Mouse (Mus musculus): Measurements from ENCODE around the gene Notch3. TPM values are rescaled to one million over a fixed set of nuclear protein-coding genes. Genes with fewer than 3 reads are reported as not detected.
"Not testable (repeated sequence)": the region's sequence is repeated elsewhere in the genome, so short reads cannot be mapped to it uniquely, and the experiment has no call there.

Notch3 gene
- polyA plus RNA-seq, 1 experiment from 2014 or later: 7.2 TPM

DNA sequence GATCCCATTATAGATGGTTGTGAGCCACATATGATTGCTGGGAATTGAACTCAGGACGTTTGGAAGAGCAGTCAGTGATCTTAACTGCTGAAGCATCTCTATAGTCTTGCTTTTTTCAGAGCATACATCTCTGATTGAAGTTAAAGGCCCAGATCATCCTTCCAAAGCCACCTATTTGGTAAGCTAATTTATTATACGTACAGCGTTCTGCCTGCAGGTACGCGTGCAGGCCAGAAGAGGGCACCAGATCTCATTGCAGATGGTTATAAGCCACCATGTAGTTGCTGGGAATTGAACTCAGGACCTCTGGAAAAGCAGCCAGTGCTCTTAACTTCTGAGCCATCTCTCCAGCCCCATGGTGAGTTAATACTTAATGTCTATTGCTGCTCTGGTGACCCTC lies 73.8 kb downstream of the Notch3 start:
- H3K36me3 ChIP-seq (ENCODE audit: control insufficient read depth, insufficient read depth, low read length): no peaks in the 10 kb centered on the region
- H3K4me1 ChIP-seq (ENCODE audit: control insufficient read depth, insufficient read depth, low read depth, low read length): peaks cover 13% of the 10 kb centered on the region
- H3K9ac ChIP-seq (ENCODE audit: low read depth, low read length): no peak overlapping the region
- H3K27ac ChIP-seq (ENCODE audit: low read depth, low read length): no peak overlapping the region
- no peak for ATAC-seq
- no peak overlapping the region for H3K4me3 ChIP-seq (ENCODE audit: low read length)
- no peaks in the 10 kb centered on the region for H3K27me3 ChIP-seq (replicated peaks; ENCODE audit: control insufficient read depth, insufficient read depth, low read length)
- no peaks in the 10 kb centered on the region for H3K9me3 ChIP-seq (ENCODE audit: control insufficient read depth, low read length)
- no peak overlapping the region for H3K4me2 ChIP-seq (ENCODE audit: low read length)
- WGBS: 84% methylated on average over 5 of the region's 5 CpGs

DNA sequence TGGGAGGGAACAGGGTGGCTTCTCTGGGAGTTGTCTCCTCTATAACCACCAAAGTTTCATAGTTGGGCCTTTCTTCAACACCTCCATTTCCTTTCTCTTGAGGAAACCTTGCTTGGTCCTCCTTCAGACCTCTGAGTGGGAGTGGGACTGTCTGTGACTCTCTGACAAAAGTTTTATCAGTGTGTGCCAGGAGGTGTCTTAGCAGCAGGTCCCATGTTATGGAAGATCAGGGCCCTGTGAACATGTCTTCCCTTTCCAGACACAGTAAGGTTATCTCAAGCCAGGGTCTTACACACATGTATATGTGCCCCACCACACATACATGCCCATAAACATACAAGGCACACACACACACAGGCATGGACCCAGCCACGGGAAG lies 74.4 kb downstream of the Notch3 start:
- no peak overlapping the region for H3K4me2 ChIP-seq (ENCODE audit: low read length)
- no peak overlapping the region for H3K27ac ChIP-seq (ENCODE audit: low read depth, low read length)
- H3K4me1 ChIP-seq (ENCODE audit: control insufficient read depth, insufficient read depth, low read depth, low read length): peaks cover 13% of the 10 kb centered on the region
- ATAC-seq: no peak
- H3K27me3 ChIP-seq (replicated peaks; ENCODE audit: control insufficient read depth, insufficient read depth, low read length): no peaks in the 10 kb centered on the region
- 100% methylated on average over 1 of the region's 1 CpGs for WGBS
- no peaks in the 10 kb centered on the region for H3K36me3 ChIP-seq (ENCODE audit: control insufficient read depth, insufficient read depth, low read length)
- H3K9ac ChIP-seq (ENCODE audit: low read depth, low read length): no peak overlapping the region
- no peaks in the 10 kb centered on the region for H3K9me3 ChIP-seq (ENCODE audit: control insufficient read depth, low read length)
- H3K4me3 ChIP-seq (ENCODE audit: low read length): no peak overlapping the region

DNA sequence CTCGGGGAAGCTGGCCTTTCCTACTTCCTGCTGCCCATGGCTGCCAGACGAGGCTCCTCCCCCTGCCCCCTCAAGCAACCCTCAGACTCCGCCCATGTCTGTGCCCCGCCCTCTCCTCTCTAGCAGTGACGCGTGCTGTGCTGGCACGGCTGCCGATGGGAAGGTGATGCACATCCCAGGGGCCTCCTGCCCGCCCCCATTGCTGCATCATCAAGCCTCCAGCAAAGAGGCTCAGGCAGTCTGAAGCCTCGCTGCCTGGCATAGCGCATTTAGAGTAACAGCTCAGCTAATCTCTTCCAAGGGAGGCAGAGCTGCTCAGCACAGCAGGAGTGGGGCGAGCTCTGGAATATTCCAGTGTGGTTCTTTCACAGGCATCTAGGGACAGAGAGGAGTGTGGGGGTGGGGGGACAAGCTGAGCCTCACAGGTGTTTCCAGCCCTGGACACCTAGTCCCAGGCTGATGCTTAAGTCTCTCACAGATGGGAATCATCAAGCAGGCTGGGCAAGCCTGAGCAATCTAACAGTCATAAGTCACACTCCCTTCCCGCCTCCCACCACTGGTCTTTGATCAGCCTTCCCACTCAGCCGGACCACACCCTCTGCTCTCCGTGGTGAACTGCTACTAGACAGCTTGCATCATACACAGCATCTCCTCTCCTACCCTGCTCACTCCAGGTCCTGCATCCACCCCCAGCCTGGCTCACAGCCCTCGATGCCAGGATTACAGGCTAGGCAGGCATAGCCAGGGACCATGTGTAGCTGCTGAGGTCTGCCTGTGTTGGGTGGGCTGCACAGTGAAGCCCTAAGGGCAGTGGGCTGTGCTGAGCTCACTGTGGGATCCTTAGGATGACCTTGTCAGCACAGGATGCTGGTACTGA lies 75.0 kb downstream of the Notch3 start:
- not testable (repeated sequence) for H3K9me3 ChIP-seq (ENCODE audit: control insufficient read depth, low read length); H3K36me3 ChIP-seq (ENCODE audit: control insufficient read depth, insufficient read depth, low read length); H3K27me3 ChIP-seq (replicated peaks; ENCODE audit: control insufficient read depth, insufficient read depth, low read length)
- Histone ChIP-seq H3K9ac (ENCODE audit: low read depth, low read length) (peak overlapping the region; percentile 47), H3K4me2 (ENCODE audit: low read length) (peak overlapping the region; percentile 47), H3K27ac (ENCODE audit: low read depth, low read length) (peak overlapping the region; percentile 32), H3K4me1 (ENCODE audit: control insufficient read depth, insufficient read depth, low read depth, low read length) (peaks cover 13% of the 10 kb centered on the region), H3K4me3 (ENCODE audit: low read length) (peak overlapping the region; percentile 31)
- WGBS: 9% methylated on average over 13 of the region's 16 CpGs
- peak; percentile 95 for ATAC-seq

DNA sequence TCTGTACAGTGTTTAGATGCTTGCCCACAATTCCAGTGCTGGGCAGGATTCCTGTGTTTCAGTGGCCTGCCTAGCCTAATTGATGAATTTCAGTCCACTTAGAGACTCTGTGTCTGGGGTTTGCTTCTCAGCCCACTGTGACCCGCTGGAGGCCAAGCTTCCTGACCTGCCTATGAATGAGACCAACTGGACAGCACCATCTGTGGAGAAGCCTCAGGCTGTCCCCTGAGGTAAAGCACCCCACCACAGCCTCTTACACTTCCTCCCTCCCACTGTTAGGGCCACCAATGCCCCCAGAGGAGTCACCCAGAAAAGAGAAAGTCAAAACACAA lies 75.7 kb downstream of the Notch3 start:
- H3K9ac ChIP-seq (ENCODE audit: low read depth, low read length): peak overlapping the region; percentile 47
- peak; percentile 71 for ATAC-seq

DNA sequence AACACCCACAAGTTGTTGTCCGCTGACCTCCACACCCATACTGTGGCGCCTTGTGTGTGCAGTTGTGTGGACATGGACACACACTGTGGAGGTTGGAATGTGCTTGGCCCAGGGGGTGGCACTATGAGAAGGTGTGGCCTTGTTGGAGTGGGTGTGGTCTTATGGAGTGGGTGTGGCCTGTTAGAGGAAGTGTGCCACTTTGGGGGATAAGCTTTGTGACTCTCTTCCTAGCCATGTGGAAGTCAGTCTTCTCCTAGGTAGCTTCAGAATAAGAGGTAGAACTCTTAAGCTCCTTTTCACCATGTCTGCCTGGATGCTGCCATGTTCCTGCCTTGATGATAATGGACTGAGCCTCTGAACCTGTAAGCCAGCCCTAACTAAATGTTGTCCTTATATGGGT lies 79.6 kb downstream of the Notch3 start:
- no peak overlapping the region for H3K4me2 ChIP-seq (ENCODE audit: low read length)
- no peak overlapping the region for H3K27ac ChIP-seq (ENCODE audit: low read depth, low read length)
- H3K9me3 ChIP-seq (ENCODE audit: control insufficient read depth, low read length): no peaks in the 10 kb centered on the region
- H3K9ac ChIP-seq (ENCODE audit: low read depth, low read length): no peak overlapping the region
- H3K27me3 ChIP-seq (replicated peaks; ENCODE audit: control insufficient read depth, insufficient read depth, low read length): no peaks in the 10 kb centered on the region
- H3K4me3 ChIP-seq (ENCODE audit: low read length): no peak overlapping the region
- H3K36me3 ChIP-seq (ENCODE audit: control insufficient read depth, insufficient read depth, low read length): no peaks in the 10 kb centered on the region
- WGBS: 89% methylated on average over 2 of the region's 2 CpGs
- no peak for ATAC-seq
- H3K4me1 ChIP-seq (ENCODE audit: control insufficient read depth, insufficient read depth, low read depth, low read length): peaks cover 12% of the 10 kb centered on the region

More for the DNA sequence above, 75.7 kb downstream of the Notch3 start:
- Histone ChIP-seq H3K36me3 (ENCODE audit: control insufficient read depth, insufficient read depth, low read length) (no peaks in the 10 kb centered on the region), H3K4me3 (ENCODE audit: low read length) (peak overlapping the region; percentile 31), H3K27me3 (replicated peaks; ENCODE audit: control insufficient read depth, insufficient read depth, low read length) (no peaks in the 10 kb centered on the region), H3K27ac (ENCODE audit: low read depth, low read length) (peak overlapping the region; percentile 32), H3K4me2 (ENCODE audit: low read length) (peak overlapping the region; percentile 47), H3K9me3 (ENCODE audit: control insufficient read depth, low read length) (no peaks in the 10 kb centered on the region), H3K4me1 (ENCODE audit: control insufficient read depth, insufficient read depth, low read depth, low read length) (peaks cover 13% of the 10 kb centered on the region)
- 24% methylated on average over 1 of the region's 1 CpGs for WGBS

DNA sequence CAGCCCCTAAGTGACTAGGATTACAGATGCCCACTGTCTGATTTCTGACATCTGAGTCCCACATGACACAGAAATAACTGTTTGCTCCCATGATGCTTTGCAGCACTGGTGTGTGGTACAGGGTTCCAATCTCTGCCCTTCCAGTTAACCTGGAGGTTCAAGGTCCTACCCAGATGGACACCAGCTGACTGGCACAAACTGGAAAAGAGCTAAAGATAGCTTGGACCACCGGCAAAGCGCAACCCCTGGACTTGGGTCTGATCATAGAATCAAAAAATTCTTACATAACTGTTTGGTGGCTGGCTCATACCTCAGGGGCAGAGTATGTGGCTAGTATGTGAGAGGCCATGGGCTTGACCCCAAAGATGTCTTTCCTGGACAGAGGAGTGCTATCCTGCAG lies 83.3 kb downstream of the Notch3 start:
- no peak overlapping the region for H3K4me2 ChIP-seq (ENCODE audit: low read length)
- H3K9ac ChIP-seq (ENCODE audit: low read depth, low read length): no peak overlapping the region
- no peaks in the 10 kb centered on the region for H3K4me1 ChIP-seq (ENCODE audit: control insufficient read depth, insufficient read depth, low read depth, low read length)
- no peak overlapping the region for H3K27ac ChIP-seq (ENCODE audit: low read depth, low read length)
- 0 out of 2 replicates have a peak, but pooled peaks cover 6% of the 10 kb centered on the region for H3K9me3 ChIP-seq (ENCODE audit: control insufficient read depth, low read length)
- H3K4me3 ChIP-seq (ENCODE audit: low read length): no peak overlapping the region
- no peak for ATAC-seq
- WGBS: 92% methylated on average over 2 of the region's 2 CpGs
- H3K36me3 ChIP-seq (ENCODE audit: control insufficient read depth, insufficient read depth, low read length): no peaks in the 10 kb centered on the region
- no peaks in the 10 kb centered on the region for H3K27me3 ChIP-seq (replicated peaks; ENCODE audit: control insufficient read depth, insufficient read depth, low read length)

DNA sequence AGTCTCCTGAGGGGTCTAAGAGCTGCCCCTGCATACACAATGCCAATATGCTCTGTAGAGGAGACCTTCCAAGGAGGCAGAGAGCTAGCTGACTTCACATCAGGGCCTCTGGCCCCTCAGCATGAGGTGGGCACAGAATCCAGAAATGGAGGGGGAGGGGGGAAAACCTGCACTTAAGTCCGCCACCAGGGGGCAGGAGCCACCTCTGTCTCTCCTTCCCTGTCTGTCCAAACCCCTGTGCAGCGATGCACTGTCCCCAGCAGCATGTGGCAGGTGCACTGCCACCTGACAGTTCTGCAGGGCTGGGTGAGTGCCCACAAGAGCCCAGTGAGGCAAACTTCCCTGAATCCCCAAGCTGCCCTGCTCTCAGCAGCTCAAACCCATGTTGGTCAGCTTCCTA lies 91.5 kb downstream of the Notch3 start:
- no peak overlapping the region for H3K4me2 ChIP-seq (ENCODE audit: low read length)
- 0 out of 2 replicates have a peak, but pooled peaks have one; percentile 55 for ATAC-seq
- H3K27me3 ChIP-seq (replicated peaks; ENCODE audit: control insufficient read depth, insufficient read depth, low read length): no peaks in the 10 kb centered on the region
- no peak overlapping the region for H3K9ac ChIP-seq (ENCODE audit: low read depth, low read length)
- no peak overlapping the region for H3K4me3 ChIP-seq (ENCODE audit: low read length)
- H3K27ac ChIP-seq (ENCODE audit: low read depth, low read length): no peak overlapping the region
- H3K36me3 ChIP-seq (ENCODE audit: control insufficient read depth, insufficient read depth, low read length): no peaks in the 10 kb centered on the region
- no peaks in the 10 kb centered on the region; the same call in 1 of the 2 replicates for H3K4me1 ChIP-seq (ENCODE audit: control insufficient read depth, insufficient read depth, low read depth, low read length)
- WGBS: 0% methylated on average over 2 of the region's 2 CpGs
- H3K9me3 ChIP-seq (ENCODE audit: control insufficient read depth, low read length): no peaks in the 10 kb centered on the region

DNA sequence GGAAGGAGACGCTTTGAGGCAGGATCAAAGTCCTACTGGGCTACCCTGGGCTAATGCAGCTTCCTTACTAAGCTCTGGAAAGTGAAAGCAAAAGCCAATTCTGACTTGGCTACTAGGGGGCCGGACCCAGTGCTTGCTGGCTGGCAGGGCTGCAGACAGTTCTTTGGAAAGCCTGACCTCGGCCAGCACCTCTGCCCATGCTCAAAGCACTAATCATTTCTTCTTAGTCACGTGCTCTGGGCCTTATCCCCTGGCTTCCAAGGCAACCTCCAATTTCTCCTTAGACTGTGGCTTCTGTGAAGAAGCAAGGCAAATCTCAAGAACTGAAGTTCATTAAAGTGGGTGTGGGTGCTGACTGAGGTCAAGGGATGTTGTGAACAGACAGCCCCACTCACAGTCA lies 92.0 kb downstream of the Notch3 start:
- 57% methylated on average over 4 of the region's 4 CpGs for WGBS
- H3K27me3 ChIP-seq (replicated peaks; ENCODE audit: control insufficient read depth, insufficient read depth, low read length): no peaks in the 10 kb centered on the region
- no peak overlapping the region for H3K27ac ChIP-seq (ENCODE audit: low read depth, low read length)
- no peak for ATAC-seq
- no peaks in the 10 kb centered on the region; the same call in 1 of the 2 replicates for H3K4me1 ChIP-seq (ENCODE audit: control insufficient read depth, insufficient read depth, low read depth, low read length)
- H3K36me3 ChIP-seq (ENCODE audit: control insufficient read depth, insufficient read depth, low read length): no peaks in the 10 kb centered on the region
- H3K4me3 ChIP-seq (ENCODE audit: low read length): no peak overlapping the region
- H3K4me2 ChIP-seq (ENCODE audit: low read length): no peak overlapping the region
- no peaks in the 10 kb centered on the region for H3K9me3 ChIP-seq (ENCODE audit: control insufficient read depth, low read length)
- H3K9ac ChIP-seq (ENCODE audit: low read depth, low read length): no peak overlapping the region

DNA sequence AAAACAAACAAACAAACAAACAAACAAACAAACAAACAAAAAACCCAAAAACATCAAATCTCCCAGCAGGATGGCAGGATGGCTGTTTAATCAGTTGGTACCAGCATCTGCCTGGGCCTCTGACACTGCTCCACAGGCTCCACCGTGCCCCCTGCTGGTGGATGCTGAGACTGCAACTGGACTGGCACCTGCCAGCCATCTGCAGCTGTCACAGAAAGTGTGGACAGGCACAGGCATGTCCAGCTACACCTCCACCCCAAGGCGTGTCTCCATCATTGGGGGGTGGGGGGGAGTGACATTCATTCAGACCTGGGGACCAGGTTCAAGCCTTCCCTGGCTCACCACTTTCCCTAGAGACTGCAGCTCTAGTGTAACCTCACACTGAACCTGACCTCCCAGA lies 93.3 kb downstream of the Notch3 start:
- ATAC-seq: no peak

More for the DNA sequence above, 93.3 kb downstream of the Notch3 start:
- H3K4me1 ChIP-seq (ENCODE audit: control insufficient read depth, insufficient read depth, low read depth, low read length): no peaks in the 10 kb centered on the region; the same call in 1 of the 2 replicates
- no peak overlapping the region for H3K27ac ChIP-seq (ENCODE audit: low read depth, low read length)
- H3K4me3 ChIP-seq (ENCODE audit: low read length): no peak overlapping the region
- no peaks in the 10 kb centered on the region for H3K27me3 ChIP-seq (replicated peaks; ENCODE audit: control insufficient read depth, insufficient read depth, low read length)
- WGBS: 4% methylated on average over 2 of the region's 2 CpGs
- H3K36me3 ChIP-seq (ENCODE audit: control insufficient read depth, insufficient read depth, low read length): no peaks in the 10 kb centered on the region
- H3K9me3 ChIP-seq (ENCODE audit: control insufficient read depth, low read length): no peaks in the 10 kb centered on the region
- no peak overlapping the region for H3K9ac ChIP-seq (ENCODE audit: low read depth, low read length)
- H3K4me2 ChIP-seq (ENCODE audit: low read length): no peak overlapping the region

Data from hindbrain, embryonic 16.5 days (tissue).